Mouse (Mus musculus) MEL (cell line): ENCODE results near the gene Timm8b. TPM values are rescaled to one million over a fixed set of nuclear protein-coding genes. Genes with fewer than 3 reads are reported as not detected.

Experiments
- DNase-seq: peaks from one replicate; pipeline ENCODE4 v3.0.0; 2011; ENCODE audit warnings: low read depth, low spot score
- H3K27ac ChIP-seq: 2 replicates; pipeline ENCODE4 v1.5.1; 2012; ENCODE audit warnings: low read depth, mild to moderate bottlenecking, control low read depth, low read length, moderate library complexity; ENCODE audit not compliant: control insufficient read depth
- H3K27me3 ChIP-seq, 2 experiments: fragments of 150-350 bp in 1 of 2; sonication (generic) in 1 of 2; 2 replicates each; pipeline ENCODE4 v1.6.1; 2012; ENCODE audit warnings: low read length in 2 of 2, mild to moderate bottlenecking in 2 of 2, improper control_type of control experiment in 1 of 2, moderate library complexity in 1 of 2; ENCODE audit not compliant: insufficient read depth in 2 of 2, control insufficient read depth in 1 of 2
- H3K36me3 ChIP-seq, 2 experiments: 2 replicates each; pipeline ENCODE4 v1.6.1; 2012 to 2014; ENCODE audit warnings: low read length in 2 of 2, improper control_type of control experiment in 1 of 2, inconsistent platforms in 1 of 2, mild to moderate bottlenecking in 1 of 2; ENCODE audit not compliant: insufficient read depth in 2 of 2, control insufficient read depth in 1 of 2
- H3K4me1 ChIP-seq, 2 experiments: fragments of 150-350 bp in 1 of 2; sonication (generic) in 1 of 2; 2 replicates each; pipeline ENCODE4 v1.6.1; 2012; ENCODE audit warnings: low read length in 2 of 2, improper control_type of control experiment in 1 of 2, mild to moderate bottlenecking in 1 of 2; ENCODE audit not compliant: insufficient read depth in 2 of 2, control insufficient read depth in 1 of 2
- H3K4me3 ChIP-seq, 2 experiments: fragments of 150-350 bp in 1 of 2; sonication (generic) in 1 of 2; 2 replicates each; pipeline ENCODE4 v1.5.1; 2012; ENCODE audit warnings: low read depth in 2 of 2, low read length in 2 of 2, mild to moderate bottlenecking in 2 of 2, moderate library complexity in 2 of 2, control low read depth in 1 of 2, improper control_type of control experiment in 1 of 2; ENCODE audit not compliant: control insufficient read depth in 1 of 2, insufficient read depth in 1 of 2
- H3K79me2 ChIP-seq: 2 replicates; pipeline ENCODE4 v1.6.1; 2012; ENCODE audit warnings: mild to moderate bottlenecking, low read length, moderate library complexity; ENCODE audit not compliant: control insufficient read depth, poor library complexity, insufficient read depth
- H3K9ac ChIP-seq: 2 replicates; pipeline ENCODE4 v1.6.1; 2012; ENCODE audit warnings: low read depth, mild to moderate bottlenecking, control low read depth, low read length, moderate library complexity; ENCODE audit not compliant: control insufficient read depth, poor library complexity, severe bottlenecking
- H3K9me3 ChIP-seq: fragments of 150-350 bp; sonication (generic); replicated peaks from 2 replicates; pipeline ENCODE4 v1.6.1; 2012; ENCODE audit warnings: mild to moderate bottlenecking, low read length, improper control_type of control experiment, moderate library complexity; ENCODE audit not compliant: insufficient read depth
- BHLHE40 ChIP-seq: IDR thresholded peaks from 2 replicates; pipeline ENCODE4 v1.6.1; 2012; ENCODE audit warnings: low read depth, mild to moderate bottlenecking, inconsistent platforms, low read length, improper control_type of control experiment, borderline replicate concordance
- CHD2 ChIP-seq: IDR thresholded peaks from 2 replicates; pipeline ENCODE4 v1.6.1; 2011; ENCODE audit warnings: low read length, improper control_type of control experiment
- CTCF ChIP-seq, 3 experiments: IDR thresholded peaks in 2 of 3; conservative IDR thresholded peaks in 1 of 3; 2 replicates each; pipeline ENCODE4 v1.5.1; 2011 to 2012; ENCODE audit warnings: low read length in 3 of 3, low read depth in 2 of 3, mild to moderate bottlenecking in 2 of 3, improper control_type of control experiment in 1 of 3, inconsistent platforms in 1 of 3, mixed read lengths in 1 of 3, moderate library complexity in 1 of 3; ENCODE audit not compliant: control insufficient read depth in 1 of 3, insufficient read depth in 1 of 3, poor library complexity in 1 of 3, severe bottlenecking in 1 of 3
- E2F4 ChIP-seq: IDR thresholded peaks from 2 replicates; pipeline ENCODE4 v1.6.1; 2011; ENCODE audit warnings: low read depth, low read length, improper control_type of control experiment, borderline replicate concordance
- ELF1 ChIP-seq: IDR thresholded peaks from 2 replicates; pipeline ENCODE4 v1.6.1; 2014; ENCODE audit warnings: low read depth, mild to moderate bottlenecking, inconsistent platforms, low read length, improper control_type of control experiment, moderate library complexity
- ETS1 ChIP-seq: IDR thresholded peaks from 2 replicates; pipeline ENCODE4 v1.6.1; 2012; ENCODE audit warnings: low read depth, mild to moderate bottlenecking, inconsistent platforms, low read length, improper control_type of control experiment, moderate library complexity
- GATA1 ChIP-seq: IDR thresholded peaks from 2 replicates; pipeline ENCODE4 v1.6.1; 2011; ENCODE audit warnings: low read depth, low read length, improper control_type of control experiment
- HCFC1 ChIP-seq: IDR thresholded peaks from 2 replicates; pipeline ENCODE4 v1.6.1; 2012; ENCODE audit warnings: low read depth, mild to moderate bottlenecking, inconsistent platforms, low read length, improper control_type of control experiment, moderate library complexity
- MAX ChIP-seq: IDR thresholded peaks from 2 replicates; pipeline ENCODE4 v1.6.1; 2011; ENCODE audit warnings: low read length, improper control_type of control experiment
- MAZ ChIP-seq: IDR thresholded peaks from 2 replicates; pipeline ENCODE4 v1.6.1; 2012; ENCODE audit warnings: low read depth, mild to moderate bottlenecking, inconsistent platforms, low read length, improper control_type of control experiment
- MEF2A ChIP-seq: IDR thresholded peaks from 2 replicates; pipeline ENCODE4 v1.6.1; 2014; ENCODE audit warnings: low read depth, mild to moderate bottlenecking, inconsistent platforms, low read length, improper control_type of control experiment; ENCODE audit not compliant: poor library complexity, insufficient replicate concordance, severe bottlenecking; ENCODE audit errors: extremely low read depth
- MYB ChIP-seq: IDR thresholded peaks from 2 replicates; pipeline ENCODE4 v1.6.1; 2011; ENCODE audit warnings: mild to moderate bottlenecking, low read depth, low read length, improper control_type of control experiment
- MYC ChIP-seq: IDR thresholded peaks from 2 replicates; pipeline ENCODE4 v1.6.1; 2011; ENCODE audit warnings: low read depth, mild to moderate bottlenecking, low read length, improper control_type of control experiment, moderate library complexity
- NELFE ChIP-seq: IDR thresholded peaks from 2 replicates; pipeline ENCODE4 v1.6.1; 2011; ENCODE audit warnings: low read depth, low read length, improper control_type of control experiment
- NRF1 ChIP-seq: IDR thresholded peaks from 2 replicates; pipeline ENCODE4 v1.6.1; 2014; ENCODE audit warnings: low read depth, mild to moderate bottlenecking, inconsistent platforms, low read length, improper control_type of control experiment, moderate library complexity; ENCODE audit not compliant: poor library complexity, insufficient read depth, severe bottlenecking
- POLR2A ChIP-seq, 2 experiments: IDR thresholded peaks; 2 replicates each; pipeline ENCODE4 v1.6.1; 2011 to 2012; ENCODE audit warnings: low read length in 2 of 2, mild to moderate bottlenecking in 2 of 2, control low read depth in 1 of 2, improper control_type of control experiment in 1 of 2, low read depth in 1 of 2, moderate library complexity in 1 of 2; ENCODE audit not compliant: control insufficient read depth in 1 of 2, insufficient read depth in 1 of 2, poor library complexity in 1 of 2
- POLR2AphosphoS2 ChIP-seq: IDR thresholded peaks from 2 replicates; pipeline ENCODE4 v1.6.1; 2011; ENCODE audit warnings: low read length, improper control_type of control experiment
- POLR2AphosphoS5 ChIP-seq: IDR thresholded peaks from 2 replicates; pipeline ENCODE4 v1.6.1; 2012; ENCODE audit warnings: low read depth, borderline replicate concordance, mild to moderate bottlenecking, inconsistent platforms, low read length, moderate library complexity, mixed read lengths
- RAD21 ChIP-seq: IDR thresholded peaks from 2 replicates; pipeline ENCODE4 v1.6.1; 2011; ENCODE audit warnings: mild to moderate bottlenecking, low read depth, low read length, improper control_type of control experiment
- SIN3A ChIP-seq: IDR thresholded peaks from 2 replicates; pipeline ENCODE4 v1.6.1; 2012; ENCODE audit warnings: low read length, improper control_type of control experiment, inconsistent platforms
- SMC3 ChIP-seq: IDR thresholded peaks from 2 replicates; pipeline ENCODE4 v1.6.1; 2011; ENCODE audit warnings: low read depth, low read length, improper control_type of control experiment
- TAL1 ChIP-seq: IDR thresholded peaks from 2 replicates; pipeline ENCODE4 v1.6.1; 2012; ENCODE audit warnings: mild to moderate bottlenecking, inconsistent platforms, low read length, moderate library complexity, mixed read lengths
- UBTF ChIP-seq: IDR thresholded peaks from 2 replicates; pipeline ENCODE4 v1.6.1; 2012; ENCODE audit warnings: low read depth, mild to moderate bottlenecking, inconsistent platforms, low read length, improper control_type of control experiment, moderate library complexity, borderline replicate concordance; ENCODE audit not compliant: insufficient read depth
- USF1 ChIP-seq: IDR thresholded peaks from 2 replicates; pipeline ENCODE4 v1.6.1; 2014; ENCODE audit warnings: low read depth, mild to moderate bottlenecking, inconsistent platforms, low read length, improper control_type of control experiment, moderate library complexity
- ZC3H11A ChIP-seq: IDR thresholded peaks from 2 replicates; pipeline ENCODE4 v1.6.1; 2012; ENCODE audit warnings: low read depth, mild to moderate bottlenecking, inconsistent platforms, low read length, improper control_type of control experiment
- ZKSCAN1 ChIP-seq: IDR thresholded peaks from 2 replicates; pipeline ENCODE4 v1.6.1; 2012; ENCODE audit warnings: low read depth, mild to moderate bottlenecking, inconsistent platforms, low read length, improper control_type of control experiment, moderate library complexity
- polyA plus RNA-seq, 2 experiments: library from polyadenylated mRNA; stranded (reverse) in 1 of 2; unstranded in 1 of 2; fragments of >175 nt in 1 of 2; fragments of >200 nt in 1 of 2; gene quantifications; 2 replicates each; pipeline versions ENCODE4 v1.2.1 to v1.2.4; 2012; ENCODE audit warnings: low replicate concordance in 2 of 2, low read depth in 1 of 2; ENCODE audit not compliant: insufficient read length in 2 of 2, insufficient read depth in 1 of 2, missing spikeins in 1 of 2
- total RNA-seq: library from RNA; depleted of rRNA; stranded (reverse); fragments of 300-350 nt; gene quantifications from 2 replicates; pipeline ENCODE4 v1.2.3, GENCODE M21; 2012

Timm8b gene
- total and polyA plus RNA-seq, 3 experiments, result 129 to 247 TPM; not detected in 1

- no peak for TF ChIP-seq MAZ
- no peak for TF ChIP-seq ELF1
- TF ChIP-seq USF1, result no peak
- no peak for TF ChIP-seq MYC
- TF ChIP-seq NELFE, result no peak
- TF ChIP-seq ZKSCAN1, result no peak
- TF ChIP-seq TAL1, result no peak
- no peak for TF ChIP-seq UBTF
- no peak for TF ChIP-seq POLR2AphosphoS2
- TF ChIP-seq POLR2AphosphoS5, result no peak
- no peak for TF ChIP-seq MEF2A
- TF ChIP-seq MAX, result no peak
- H3K9me3 ChIP-seq, result no peaks in the 10 kb centered on the region
These were observed 10.8 kb upstream of the Timm8b start for GRCm38 (mm10) chr9:50592955-50593354.

GRCm38 (mm10) chr9:50593544-50593943 lies 10.2 kb upstream of the Timm8b start:
- no peaks in the 10 kb centered on the region for H3K79me2 ChIP-seq
- no peaks in the 10 kb centered on the region for H3K9me3 ChIP-seq
- H3K27ac ChIP-seq, result no peak overlapping the region
- H3K9ac ChIP-seq, result no peak overlapping the region
- no peak overlapping the region for H3K4me3 ChIP-seq
- H3K27me3 ChIP-seq, result no peaks in the 10 kb centered on the region
- no peak for TF ChIP-seq HCFC1
- no peak for TF ChIP-seq MYB
- TF ChIP-seq ETS1, result no peak
- TF ChIP-seq CTCF (IDR thresholded peaks at IDR 0.05 in 2 of 3, conservative IDR thresholded peaks at IDR 0.05 in 1 of 3; ENCODE audit: control insufficient read depth in 1 of 3, insufficient read depth in 1 of 3, low read depth in 2 of 3, low read length in 3 of 3, poor library complexity in 1 of 3, severe bottlenecking in 1 of 3), result peak; percentile 55 to 77 (median 67)
- TF ChIP-seq ZC3H11A, result peak; percentile 42
- 0 out of 2 replicates have a peak, but pooled peaks have one; percentile 15 for TF ChIP-seq SIN3A
- TF ChIP-seq CHD2, result no peak
- peak; percentile 69 for TF ChIP-seq SMC3
- TF ChIP-seq POLR2A (IDR thresholded peaks at IDR 0.05; ENCODE audit: control insufficient read depth in 1 of 2, insufficient read depth in 1 of 2, low read depth in 1 of 2, low read length in 2 of 2, poor library complexity in 1 of 2), result no peak
- TF ChIP-seq GATA1, result no peak
- TF ChIP-seq NRF1, result no peak
- TF ChIP-seq MAZ, result no peak
- TF ChIP-seq BHLHE40, result 0 out of 2 replicates have a peak, but pooled peaks have one; percentile 24
- TF ChIP-seq E2F4, result no peak
- TF ChIP-seq RAD21, result peak; percentile 68
- H3K4me1 ChIP-seq, result no peaks in the 10 kb centered on the region
- DNase-seq, result peak; percentile 74
- H3K36me3 ChIP-seq, result peaks cover 0 to 7% of the 10 kb centered on the region in 2 experiments; a peak in 2 of 4 replicates

More at GRCm38 (mm10) chr9:50592955-50593354, 10.8 kb upstream of the Timm8b start:
- DNase-seq, result no peak
- H3K79me2 ChIP-seq, result no peaks in the 10 kb centered on the region
- no peak overlapping the region for H3K27ac ChIP-seq
- H3K36me3 ChIP-seq, result peaks cover 0 to 7% of the 10 kb centered on the region in 2 experiments; a peak in 2 of 4 replicates
- H3K27me3 ChIP-seq, result no peaks in the 10 kb centered on the region
- no peaks in the 10 kb centered on the region for H3K4me1 ChIP-seq
- H3K9ac ChIP-seq, result no peak overlapping the region
- H3K4me3 ChIP-seq, result no peak overlapping the region
